Mouse (Mus musculus) WW6 (cell line): ENCODE measurements at regions not wholly inside any gene's neighbourhood (a gene's known extent, or its start where the extent isn't known, plus 50 kb on each side); places are given as distances from the start of the nearest gene placed in this dataset.

Source experiments
- DNase-seq: peaks from one replicate; pipeline ENCODE4 v3.0.0-alpha.2; 2013; ENCODE audit warnings: low read depth, low spot score

GRCm38 (mm10) chr4:88941955-88942354 is 62.0 kb upstream of the Ifne start:
- no peak for DNase-seq

- no peak for DNase-seq
These were observed 60.7 kb upstream of the Ifne start for GRCm38 (mm10) chr4:88940670-88941069.

GRCm38 (mm10) chr4:88939397-88939796 is 59.4 kb upstream of the Ifne start:
- DNase-seq = no peak

- DNase-seq = peak; percentile 36
These were observed 58.7 kb upstream of the Ifne start for GRCm38 (mm10) chr4:88938712-88939032.

- DNase-seq = peak; percentile 36
These were observed 58.1 kb upstream of the Ifne start for GRCm38 (mm10) chr4:88937866-88938711.

- no peak for DNase-seq
These were observed 57.0 kb upstream of the Ifne start for GRCm38 (mm10) chr4:88936976-88937375.

GRCm38 (mm10) chr4:88935901-88936300 is 55.9 kb upstream of the Ifne start:
- DNase-seq = no peak

- no peak for DNase-seq
These were observed 55.3 kb upstream of the Ifne start for GRCm38 (mm10) chr4:88935316-88935715.

- no peak for DNase-seq
These were observed 54.4 kb upstream of the Ifne start for GRCm38 (mm10) chr4:88934266-88935025.

- DNase-seq = no peak
These were observed 51.2 kb upstream of the Ifne start for GRCm38 (mm10) chr4:88931217-88931616.
